Mouse (Mus musculus) E14TG2a.4 (cell line): Measurements from ENCODE around the gene Ggcx.

Experiments
- H3K27me3 ChIP-seq: 2 replicates; pipeline ENCODE4 v1.6.1; 2014; ENCODE audit warnings: low read length, control low read depth; ENCODE audit not compliant: insufficient read depth
- H3K36me3 ChIP-seq: 2 replicates; pipeline ENCODE4 v1.6.1; 2014; ENCODE audit warnings: low read length, control low read depth; ENCODE audit not compliant: insufficient read depth
- H3K4me1 ChIP-seq: replicated peaks from 2 replicates; pipeline ENCODE4 v1.6.1; 2014; ENCODE audit warnings: low read depth, low read length, control low read depth
- H3K4me3 ChIP-seq: replicated peaks from 2 replicates; pipeline ENCODE4 v1.5.1; 2014; ENCODE audit warnings: mild to moderate bottlenecking, low read length
- H3K9me3 ChIP-seq: 2 replicates; pipeline ENCODE4 v1.6.1; 2014; ENCODE audit warnings: low read length, control low read depth
- CTCF ChIP-seq: conservative IDR thresholded peaks from 2 replicates; pipeline ENCODE4 v1.5.1; 2014; ENCODE audit warnings: low read length
- NANOG ChIP-seq: IDR thresholded peaks from 2 replicates; pipeline ENCODE4 v1.6.1; 2014; ENCODE audit warnings: borderline replicate concordance, low read length, mixed read lengths
- POU5F1 ChIP-seq: IDR thresholded peaks from 2 replicates; pipeline ENCODE4 v1.6.1; 2014; ENCODE audit warnings: low read length, borderline replicate concordance

The Ggcx gene

DNA sequence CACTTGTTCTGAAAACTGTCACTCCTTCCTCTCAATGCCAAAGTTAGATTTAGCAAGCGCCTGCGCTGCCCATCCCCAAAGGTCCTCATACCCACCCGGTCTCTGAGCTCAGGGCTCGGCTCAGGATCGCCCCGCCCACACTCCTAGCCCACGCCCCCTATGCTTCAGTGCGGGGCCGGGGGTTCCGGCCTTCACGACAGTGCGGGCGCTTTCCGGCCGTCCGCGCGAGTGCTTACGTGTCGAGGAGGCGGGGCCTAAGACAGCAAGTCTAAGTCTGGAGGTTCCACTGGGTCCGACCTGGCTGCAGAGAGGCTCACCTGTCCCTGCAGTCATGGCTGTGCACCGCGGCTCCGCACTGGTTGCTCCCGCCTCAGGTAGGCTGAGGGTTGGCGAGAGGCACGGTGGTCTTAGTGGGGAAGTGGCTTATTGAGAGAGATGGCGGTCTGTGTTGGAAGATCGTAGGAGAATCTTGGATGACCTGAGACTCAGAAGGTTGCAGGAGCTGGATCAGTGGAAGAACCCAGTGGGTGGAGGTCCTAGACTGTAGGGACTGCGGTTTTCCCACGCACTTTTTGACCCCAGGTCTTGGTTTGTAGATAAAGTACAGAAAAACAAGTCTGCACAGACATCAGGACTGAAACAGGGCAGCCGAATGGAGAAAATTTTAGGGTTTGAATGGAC is at the start of gene Ggcx:
Gene Ggcx, plus strand, starts transcription at position 233 of the 681 bp plus-strand sequence.
- H3K4me1 ChIP-seq = peaks cover 20% of the 10 kb centered on the region
- H3K36me3 ChIP-seq = peaks cover 35% of the 10 kb centered on the region
- no peaks in the 10 kb centered on the region for H3K27me3 ChIP-seq
- no peak for TF ChIP-seq POU5F1
- TF ChIP-seq CTCF = no peak
- no peak for TF ChIP-seq NANOG
- H3K4me3 ChIP-seq = peak within 1 kb of the TSS; percentile 92
- no peaks in the 10 kb centered on the region for H3K9me3 ChIP-seq

- H3K4me1 ChIP-seq = peaks cover 36% of the 10 kb centered on the region
- peaks cover 10% of the 10 kb centered on the region for H3K36me3 ChIP-seq
- H3K4me3 ChIP-seq = no peak overlapping the region
- TF ChIP-seq POU5F1 = no peak
- no peak for TF ChIP-seq CTCF
- TF ChIP-seq NANOG = no peak
- H3K27me3 ChIP-seq = no peaks in the 10 kb centered on the region
- no peaks in the 10 kb centered on the region for H3K9me3 ChIP-seq
These were observed 49.1 kb upstream of the Ggcx start for GRCm38 (mm10) chr6:72364985-72365384.

DNA sequence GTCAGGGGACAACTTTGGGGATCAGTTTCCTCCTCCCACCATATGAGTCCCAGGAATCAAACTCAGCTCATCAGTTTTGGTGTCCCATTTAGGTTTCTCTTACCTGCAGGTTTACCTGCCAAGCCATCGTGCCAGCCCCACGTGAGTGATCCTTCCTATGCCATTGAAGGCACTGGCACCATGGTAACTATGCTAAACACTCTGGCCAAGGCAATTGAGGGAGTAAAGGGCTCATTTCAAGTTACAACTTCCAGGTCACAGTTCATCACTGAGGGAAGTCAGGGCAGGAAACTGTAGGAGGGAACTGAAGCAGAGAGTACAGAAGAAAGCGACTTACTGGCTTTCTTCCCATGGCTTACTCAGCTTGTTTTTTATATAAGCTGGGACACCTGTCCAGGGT is 47.8 kb upstream of the Ggcx start:
- Histone ChIP-seq H3K9me3 (no peaks in the 10 kb centered on the region), H3K36me3 (no peaks in the 10 kb centered on the region), H3K27me3 (peaks cover 10% of the 10 kb centered on the region), H3K4me3 (no peak overlapping the region), H3K4me1 (peaks cover 35% of the 10 kb centered on the region)
- TF ChIP-seq NANOG (no peak), CTCF (no peak), POU5F1 (no peak)

DNA sequence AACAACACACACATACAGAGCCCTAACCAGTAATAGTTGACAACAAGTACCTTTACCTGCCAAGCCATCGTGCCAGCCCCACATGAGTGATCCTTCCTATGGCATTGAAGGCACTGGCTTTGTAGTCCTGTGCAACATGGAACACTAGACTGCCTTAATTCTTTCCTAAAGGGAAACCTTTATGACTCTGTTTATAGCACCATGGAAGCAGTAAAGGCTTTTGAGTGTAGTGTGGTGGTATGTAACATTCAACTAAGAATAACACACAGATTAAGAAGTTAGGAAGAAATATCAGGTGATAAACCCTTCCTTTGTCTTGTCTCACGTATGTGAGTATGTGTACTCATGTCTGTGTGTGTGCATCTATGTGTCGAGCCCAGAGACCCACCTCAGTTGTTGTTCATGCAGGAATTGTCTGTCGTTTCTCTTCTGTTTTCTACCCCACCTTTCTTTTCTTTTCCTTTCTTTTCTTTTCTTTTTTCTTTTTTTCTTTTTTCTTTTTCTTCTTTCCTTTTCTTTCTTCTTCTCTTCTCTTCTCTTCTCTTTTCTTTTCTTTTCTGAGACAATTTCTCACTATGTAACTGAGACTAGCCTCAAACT is 47.2 kb upstream of the Ggcx start, which contains the start of gene Rnf181:
Gene Rnf181, minus strand, starts transcription at position 113 of the 600 bp plus-strand sequence.
- Histone ChIP-seq H3K27me3 (peaks cover 14% of the 10 kb centered on the region), H3K4me1 (peaks cover 30% of the 10 kb centered on the region), H3K4me3 (no peak within 1 kb of the TSS), H3K36me3 (no peaks in the 10 kb centered on the region), H3K9me3 (no peaks in the 10 kb centered on the region)
- no peak for TF ChIP-seq POU5F1
- TF ChIP-seq NANOG = no peak
- TF ChIP-seq CTCF = no peak

DNA sequence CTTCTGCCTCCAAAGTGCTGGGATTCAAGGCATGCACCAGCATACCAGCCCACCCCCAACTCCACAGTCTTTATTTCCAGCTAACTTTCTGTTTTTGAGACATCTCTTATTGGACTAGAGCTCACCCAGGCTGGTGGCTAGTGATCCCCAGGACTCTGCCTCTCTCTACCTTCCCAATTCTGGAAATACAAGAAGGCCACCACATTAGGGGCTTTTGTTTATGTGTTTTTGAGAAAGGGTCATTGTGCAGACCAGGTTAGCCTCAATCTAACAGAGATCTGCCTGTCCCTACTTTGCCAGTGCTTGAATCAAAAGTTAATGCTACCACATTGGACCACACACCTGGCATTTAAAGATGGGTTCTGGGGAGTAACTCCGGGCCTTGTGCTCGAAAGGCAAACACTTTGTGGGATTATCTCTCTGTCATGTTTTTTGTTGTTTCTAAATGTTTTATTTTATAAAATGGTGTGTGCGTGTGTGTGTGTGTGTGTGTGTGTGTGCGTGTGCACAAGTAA is 46.6 kb upstream of the Ggcx start:
- TF ChIP-seq POU5F1 = no peak
- Histone ChIP-seq H3K4me1 (peaks cover 30% of the 10 kb centered on the region), H3K27me3 (peaks cover 14% of the 10 kb centered on the region), H3K9me3 (no peaks in the 10 kb centered on the region), H3K4me3 (no peak overlapping the region), H3K36me3 (no peaks in the 10 kb centered on the region)

GRCm38 (mm10) chr6:72369557-72369956 is 44.6 kb upstream of the Ggcx start:
- TF ChIP-seq CTCF (peak; percentile 50), POU5F1 (no peak)
- Histone ChIP-seq H3K4me1 (peaks cover 21% of the 10 kb centered on the region), H3K4me3 (peak overlapping the region; percentile 45; the same call in 1 of the 2 replicates), H3K27me3 (peaks cover 14% of the 10 kb centered on the region), H3K36me3 (no peaks in the 10 kb centered on the region), H3K9me3 (no peaks in the 10 kb centered on the region)

DNA sequence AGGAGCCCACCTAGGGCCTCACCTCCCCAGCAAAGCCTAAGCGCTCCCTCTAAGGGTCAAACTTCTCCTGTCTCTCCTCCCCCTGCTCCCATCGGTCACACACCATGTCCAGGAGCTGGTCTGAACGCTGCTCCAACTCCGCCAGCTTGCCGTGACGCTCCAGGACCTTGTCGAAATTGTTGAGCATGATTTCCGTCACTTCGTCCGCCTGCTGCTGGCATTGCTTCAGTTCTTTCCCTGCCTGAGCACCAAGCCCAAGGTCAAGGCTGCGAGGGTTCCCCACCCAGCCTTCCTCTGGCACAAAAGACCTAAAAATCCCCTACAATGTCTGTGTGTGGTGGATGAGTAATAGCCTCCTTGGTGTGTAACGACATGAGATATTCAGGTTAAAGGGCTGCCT is 44.0 kb upstream of the Ggcx start:
- no peaks in the 10 kb centered on the region for H3K36me3 ChIP-seq
- peak overlapping the region; percentile 45; the same call in 1 of the 2 replicates for H3K4me3 ChIP-seq
- peaks cover 14% of the 10 kb centered on the region for H3K27me3 ChIP-seq
- TF ChIP-seq NANOG = no peak
- TF ChIP-seq POU5F1 = no peak
- TF ChIP-seq CTCF = no peak
- peaks cover 21% of the 10 kb centered on the region for H3K4me1 ChIP-seq
- H3K9me3 ChIP-seq = no peaks in the 10 kb centered on the region

- TF ChIP-seq POU5F1 (no peak), NANOG (no peak), CTCF (no peak)
- H3K9me3 ChIP-seq = no peaks in the 10 kb centered on the region
- no peak overlapping the region for H3K4me3 ChIP-seq
- H3K36me3 ChIP-seq = no peaks in the 10 kb centered on the region
- H3K27me3 ChIP-seq = peaks cover 14% of the 10 kb centered on the region
- peaks cover 18% of the 10 kb centered on the region for H3K4me1 ChIP-seq
These were observed 43.0 kb upstream of the Ggcx start for GRCm38 (mm10) chr6:72371147-72371546.

- Histone ChIP-seq H3K27me3 (peaks cover 16% of the 10 kb centered on the region), H3K36me3 (no peaks in the 10 kb centered on the region), H3K9me3 (no peaks in the 10 kb centered on the region), H3K4me3 (no peak overlapping the region), H3K4me1 (peaks cover 18% of the 10 kb centered on the region)
- TF ChIP-seq CTCF = no peak
- no peak for TF ChIP-seq POU5F1
- TF ChIP-seq NANOG = no peak
These were observed 42.5 kb upstream of the Ggcx start for GRCm38 (mm10) chr6:72371571-72371970.
